In the genomic region with DNA sequence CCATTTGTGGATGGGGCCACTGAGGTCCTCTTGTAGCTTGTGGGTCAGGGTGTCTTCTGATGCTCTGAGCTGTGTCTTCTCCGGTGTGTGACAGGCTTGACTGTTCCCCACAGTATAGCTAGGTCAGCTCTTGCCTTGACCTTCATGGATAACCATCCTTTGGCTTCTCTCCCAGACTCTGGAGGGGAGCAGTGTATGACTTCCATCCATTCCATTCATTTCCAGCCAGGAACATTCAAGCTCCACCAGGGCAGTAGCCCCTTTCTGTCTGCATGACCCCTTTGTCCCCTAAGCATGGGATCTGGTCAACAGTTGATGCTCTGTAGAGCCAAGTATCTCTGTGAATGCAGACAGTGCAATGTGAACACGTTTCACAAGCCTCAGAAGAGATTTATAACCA, we compare ENCODE assay signal across 8 mouse cellular contexts. TPM values are rescaled to one million over a fixed set of nuclear protein-coding genes. Genes with fewer than 3 reads are reported as not detected.
DNase-seq lines count a peak whose midpoint lies in the region; ATAC-seq and TF ChIP-seq lines count a peak whose summit lies in the region.

No protein-coding gene starts in this region.

- ATAC-seq in forebrain, embryonic 14.5 days = no peak
- no peak for ATAC-seq in liver, embryonic 12.5 days
- ATAC-seq in activated CD4-positive, CD25-positive, alpha-beta regulatory T cell, adult 4 months = no peak

- no peak for TF ChIP-seq CTCF in E14TG2a.4 (conservative IDR thresholded peaks at IDR 0.05; ENCODE audit: low read length)

- in situ Hi-C loops in ES-E14 (cut with MboI; ENCODE audit: low sequenced_read_pairs in 2 of 2, unreplicated experiment in 2 of 2) = no loop called here

- H3K27ac ChIP-seq in ES-E14 (ENCODE audit: insufficient read depth, low read depth, low read length, poor library complexity, severe bottlenecking) = no peak overlapping the region
- no peak overlapping the region for H3K27ac ChIP-seq in forebrain, embryonic 14.5 days (ENCODE audit: low read depth, low read length)
- peak overlapping the region; percentile 100 for H3K27ac ChIP-seq in liver, embryonic 12.5 days

- H3K36me3 ChIP-seq in E14TG2a.4 (ENCODE audit: insufficient read depth, low read length) = peaks cover 15% of the 10 kb centered on the region
- 0 out of 2 replicates have a peak, but pooled peaks cover 2% of the 10 kb centered on the region for H3K36me3 ChIP-seq in ES-E14 (ENCODE audit: control insufficient read depth, insufficient read depth, low read length, poor library complexity, severe bottlenecking)
- H3K36me3 ChIP-seq in forebrain, embryonic 14.5 days (ENCODE audit: control insufficient read depth, insufficient read depth, low read length) = no peaks in the 10 kb centered on the region
- H3K36me3 ChIP-seq in liver, embryonic 12.5 days = peaks cover 9% of the 10 kb centered on the region

- 80% methylated on average over 2 of the region's 2 CpGs for WGBS in forebrain, embryonic 14.5 days
- 76% methylated on average over 2 of the region's 2 CpGs for WGBS in liver, embryonic 12.5 days (ENCODE audit: insufficient replicate concordance)

- peak overlapping the region; percentile 80 for H3K4me2 ChIP-seq in forebrain, embryonic 14.5 days (ENCODE audit: low read length)
- H3K4me2 ChIP-seq in liver, embryonic 12.5 days = peak overlapping the region; percentile 84

- peak overlapping the region; percentile 66; the same call in 1 of the 2 replicates for H3K9ac ChIP-seq in ES-E14 (ENCODE audit: insufficient read depth, low read depth, low read length, poor library complexity, severe bottlenecking)
- H3K9ac ChIP-seq in forebrain, embryonic 14.5 days (ENCODE audit: low read length) = no peak overlapping the region
- peak overlapping the region; percentile 74; the same call in 1 of the 2 replicates for H3K9ac ChIP-seq in liver, embryonic 12.5 days

- H3K27me3 ChIP-seq in E14TG2a.4 (ENCODE audit: insufficient read depth, low read length) = no peaks in the 10 kb centered on the region
- H3K27me3 ChIP-seq in forebrain, embryonic 14.5 days (replicated peaks; ENCODE audit: control insufficient read depth, insufficient read depth, low read length) = no peaks in the 10 kb centered on the region
- H3K27me3 ChIP-seq in liver, embryonic 12.5 days (replicated peaks) = no peaks in the 10 kb centered on the region; the same call in 1 of the 2 replicates

- no peak for DNase-seq in ES-E14 (ENCODE audit: low read depth, low spot score)
- DNase-seq in forebrain, embryonic 14.5 days (ENCODE audit: low spot score) = no peak
- no peak for DNase-seq in thymus, postnatal 10 days (ENCODE audit: low spot score in 2 of 2)
- DNase-seq in kidney, adult 18-20 months = no peak
- DNase-seq in retina, postnatal 1 day = no peak

- H3K9me3 ChIP-seq in E14TG2a.4 (ENCODE audit: low read length) (no peaks in the 10 kb centered on the region), ES-E14 (ENCODE audit: control insufficient read depth, insufficient read depth, low read depth, low read length) (no peaks in the 10 kb centered on the region)
- H3K9me3 ChIP-seq in forebrain, embryonic 14.5 days (replicated peaks; ENCODE audit: control insufficient read depth, low read length) = no peaks in the 10 kb centered on the region
- no peaks in the 10 kb centered on the region for H3K9me3 ChIP-seq in liver, embryonic 12.5 days (replicated peaks)

- peak overlapping the region; percentile 98 for H3K4me3 ChIP-seq in E14TG2a.4 (replicated peaks; ENCODE audit: low read length)
- peak overlapping the region in 1 of 2 experiments; percentile 45; a peak in 2 of 4 replicates for H3K4me3 ChIP-seq in ES-E14 (ENCODE audit: insufficient read depth in 1 of 2, low read depth in 1 of 2, low read length in 2 of 2, poor library complexity in 1 of 2, severe bottlenecking in 1 of 2)
- no peak overlapping the region for H3K4me3 ChIP-seq in forebrain, embryonic 14.5 days (ENCODE audit: low read depth, low read length)
- H3K4me3 ChIP-seq in liver, embryonic 12.5 days = peak overlapping the region; percentile 100

- H3K4me1 ChIP-seq in E14TG2a.4 (replicated peaks; ENCODE audit: low read depth, low read length) (peaks cover 46% of the 10 kb centered on the region), ES-E14 (ENCODE audit: control insufficient read depth in 2 of 2, insufficient read depth in 2 of 2, low read length in 2 of 2, poor library complexity in 1 of 2) (peaks cover 5 to 15% of the 10 kb centered on the region in 2 experiments)
- H3K4me1 ChIP-seq in forebrain, embryonic 14.5 days (ENCODE audit: control insufficient read depth, insufficient read depth, low read length) = peaks cover 21% of the 10 kb centered on the region
- H3K4me1 ChIP-seq in liver, embryonic 12.5 days = peaks cover 42% of the 10 kb centered on the region

TF ChIP-seq in ES-E14, 5 proteins besides CTCF, POLR2A, EP300 and RAD21:
- TF ChIP-seq MAFK (IDR thresholded peaks at IDR 0.05; ENCODE audit: insufficient read depth, low read depth, low read length) (no peak), ZC3H11A (IDR thresholded peaks at IDR 0.05; ENCODE audit: borderline replicate concordance, low read depth, low read length) (no peak), HCFC1 (IDR thresholded peaks at IDR 0.05; ENCODE audit: borderline replicate concordance, insufficient read depth, low read length) (no peak)

RNA-seq across cellular contexts. Expression of a gene that starts 0.9 kb away (rescaled TPM):
- total RNA-seq in ES-E14 (2012; rRNA removed) = 51.1 and 70.4 TPM in 2 replicates
- polyA plus RNA-seq in forebrain, embryonic 14.5 days (2014; fragmentation: Nextera tagmentation; extraction: Ambion mirVana) = 137 and 140 TPM in 2 replicates
- polyA plus RNA-seq in liver, embryonic 12.5 days (2016; fragmentation: Nextera tagmentation; extraction: Ambion mirVana) = 59.1 and 60.2 TPM in 2 replicates
- polyA plus RNA-seq in activated CD4-positive, CD25-positive, alpha-beta regulatory T cell, adult 4 months (2017; shearing (Covaris generic)) = 10 to 100 TPM; 11.0 to 18.0 TPM

RNA-seq across cellular contexts. Expression of a gene that starts 47.7 kb away (rescaled TPM):
- total RNA-seq in ES-E14 (2012; rRNA removed) = not detected in 2 replicates
- not detected in 2 replicates for polyA plus RNA-seq in forebrain, embryonic 14.5 days (2014; fragmentation: Nextera tagmentation; extraction: Ambion mirVana)
- polyA plus RNA-seq in liver, embryonic 12.5 days (2016; fragmentation: Nextera tagmentation; extraction: Ambion mirVana) = not detected in 2 replicates
- polyA plus RNA-seq in activated CD4-positive, CD25-positive, alpha-beta regulatory T cell, adult 4 months (2017; shearing (Covaris generic)) = not detected
